Mouse (Mus musculus): Measurements from ENCODE around the gene Rcsd1. TPM values are rescaled to one million over a fixed set of nuclear protein-coding genes. Genes with fewer than 3 reads are reported as not detected.

The Rcsd1 gene
- total and polyA plus RNA-seq, 2 experiments from 2014 or later: 94.0 to 116 TPM

- Histone ChIP-seq H3K4me3 (ENCODE audit: low read depth, low read length) (no peak overlapping the region), H3K27ac (ENCODE audit: low read depth) (peak overlapping the region; percentile 57), H3K9me3 (replicated peaks; ENCODE audit: control insufficient read depth, low read length) (no peaks in the 10 kb centered on the region), H3K9ac (replicated peaks; ENCODE audit: low read depth, low read length) (no peak overlapping the region), H3K27me3 (ENCODE audit: control insufficient read depth, insufficient read depth, low read length) (no peaks in the 10 kb centered on the region), H3K4me1 (ENCODE audit: control insufficient read depth, insufficient read depth) (peaks cover 6% of the 10 kb centered on the region; the same call in 1 of the 2 replicates), H3K4me2 (ENCODE audit: low read depth, low read length) (no peak overlapping the region), H3K36me3 (replicated peaks; ENCODE audit: control insufficient read depth, insufficient read depth, low read length) (peaks cover 90% of the 10 kb centered on the region)
- WGBS: 82% methylated on average over 14 of the region's 14 CpGs
- ATAC-seq (ENCODE audit: insufficient read depth, low read depth): peak; percentile 39
- TF ChIP-seq CTCF (IDR thresholded peaks at IDR 0.05; ENCODE audit: low read depth): no peak; the same call in 1 of the 2 replicates
- no peak for TF ChIP-seq EP300 (IDR thresholded peaks at IDR 0.05; ENCODE audit: low read depth)
- no peak for DNase-seq (ENCODE audit: low spot score)
Measured at GRCm38 (mm10) chr1:165653126-165653885, 56.3 kb downstream of the Rcsd1 start.

- no peak for DNase-seq (ENCODE audit: low spot score)
- Histone ChIP-seq H3K36me3 (replicated peaks; ENCODE audit: control insufficient read depth, insufficient read depth, low read length) (peaks cover 88% of the 10 kb centered on the region), H3K4me2 (ENCODE audit: low read depth, low read length) (no peak overlapping the region), H3K27me3 (ENCODE audit: control insufficient read depth, insufficient read depth, low read length) (no peaks in the 10 kb centered on the region), H3K4me1 (ENCODE audit: control insufficient read depth, insufficient read depth) (peaks cover 6% of the 10 kb centered on the region; the same call in 1 of the 2 replicates), H3K4me3 (ENCODE audit: low read depth, low read length) (no peak overlapping the region), H3K9me3 (replicated peaks; ENCODE audit: control insufficient read depth, low read length) (no peaks in the 10 kb centered on the region), H3K27ac (ENCODE audit: low read depth) (peak overlapping the region; percentile 57), H3K9ac (replicated peaks; ENCODE audit: low read depth, low read length) (no peak overlapping the region)
- TF ChIP-seq EP300 (IDR thresholded peaks at IDR 0.05; ENCODE audit: low read depth): no peak
- no peak for TF ChIP-seq CTCF (IDR thresholded peaks at IDR 0.05; ENCODE audit: low read depth)
- 70% methylated on average over 2 of the region's 2 CpGs for WGBS
- ATAC-seq (ENCODE audit: insufficient read depth, low read depth): no peak
Measured at GRCm38 (mm10) chr1:165652507-165652906, 57.0 kb downstream of the Rcsd1 start.

GRCm38 (mm10) chr1:165651158-165651557 lies 58.4 kb downstream of the Rcsd1 start:
- no peak overlapping the region for H3K27ac ChIP-seq (ENCODE audit: low read depth)
- no peak overlapping the region for H3K4me3 ChIP-seq (ENCODE audit: low read depth, low read length)
- TF ChIP-seq EP300 (IDR thresholded peaks at IDR 0.05; ENCODE audit: low read depth) (no peak), CTCF (IDR thresholded peaks at IDR 0.05; ENCODE audit: low read depth) (no peak)
- no peak for DNase-seq (ENCODE audit: low spot score)
- H3K27me3 ChIP-seq (ENCODE audit: control insufficient read depth, insufficient read depth, low read length): no peaks in the 10 kb centered on the region
- ATAC-seq (ENCODE audit: insufficient read depth, low read depth): no peak
- H3K9me3 ChIP-seq (replicated peaks; ENCODE audit: control insufficient read depth, low read length): no peaks in the 10 kb centered on the region
- WGBS: 65% methylated on average over 5 of the region's 5 CpGs
- peaks cover 6% of the 10 kb centered on the region; the same call in 1 of the 2 replicates for H3K4me1 ChIP-seq (ENCODE audit: control insufficient read depth, insufficient read depth)
- H3K36me3 ChIP-seq (replicated peaks; ENCODE audit: control insufficient read depth, insufficient read depth, low read length): peaks cover 78% of the 10 kb centered on the region
- H3K4me2 ChIP-seq (ENCODE audit: low read depth, low read length): no peak overlapping the region
- no peak overlapping the region for H3K9ac ChIP-seq (replicated peaks; ENCODE audit: low read depth, low read length)

GRCm38 (mm10) chr1:165645102-165645501 lies 64.5 kb downstream of the Rcsd1 start:
- H3K4me2 ChIP-seq (ENCODE audit: low read depth, low read length): no peak overlapping the region
- no peak for TF ChIP-seq CTCF (IDR thresholded peaks at IDR 0.05; ENCODE audit: low read depth)
- no peak for TF ChIP-seq EP300 (IDR thresholded peaks at IDR 0.05; ENCODE audit: low read depth)
- no peaks in the 10 kb centered on the region for H3K27me3 ChIP-seq (ENCODE audit: control insufficient read depth, insufficient read depth, low read length)
- 58% methylated on average over 4 of the region's 4 CpGs for WGBS
- no peaks in the 10 kb centered on the region for H3K4me1 ChIP-seq (ENCODE audit: control insufficient read depth, insufficient read depth)
- no peaks in the 10 kb centered on the region for H3K9me3 ChIP-seq (replicated peaks; ENCODE audit: control insufficient read depth, low read length)
- H3K4me3 ChIP-seq (ENCODE audit: low read depth, low read length): no peak overlapping the region
- ATAC-seq (ENCODE audit: insufficient read depth, low read depth) (no peak), DNase-seq (ENCODE audit: low spot score) (no peak)
- no peak overlapping the region for H3K27ac ChIP-seq (ENCODE audit: low read depth)
- peaks cover 24% of the 10 kb centered on the region for H3K36me3 ChIP-seq (replicated peaks; ENCODE audit: control insufficient read depth, insufficient read depth, low read length)
- no peak overlapping the region for H3K9ac ChIP-seq (replicated peaks; ENCODE audit: low read depth, low read length)

GRCm38 (mm10) chr1:165643735-165644134 lies 65.8 kb downstream of the Rcsd1 start:
- H3K9ac ChIP-seq (replicated peaks; ENCODE audit: low read depth, low read length): no peak overlapping the region
- H3K36me3 ChIP-seq (replicated peaks; ENCODE audit: control insufficient read depth, insufficient read depth, low read length): peaks cover 10% of the 10 kb centered on the region
- 62% methylated on average over 5 of the region's 5 CpGs for WGBS
- DNase-seq (ENCODE audit: low spot score) (no peak), ATAC-seq (ENCODE audit: insufficient read depth, low read depth) (no peak)
- H3K4me3 ChIP-seq (ENCODE audit: low read depth, low read length): no peak overlapping the region
- no peaks in the 10 kb centered on the region for H3K4me1 ChIP-seq (ENCODE audit: control insufficient read depth, insufficient read depth)
- no peaks in the 10 kb centered on the region for H3K27me3 ChIP-seq (ENCODE audit: control insufficient read depth, insufficient read depth, low read length)
- H3K4me2 ChIP-seq (ENCODE audit: low read depth, low read length): no peak overlapping the region
- no peaks in the 10 kb centered on the region for H3K9me3 ChIP-seq (replicated peaks; ENCODE audit: control insufficient read depth, low read length)
- TF ChIP-seq CTCF (IDR thresholded peaks at IDR 0.05; ENCODE audit: low read depth) (no peak), EP300 (IDR thresholded peaks at IDR 0.05; ENCODE audit: low read depth) (no peak)
- no peak overlapping the region for H3K27ac ChIP-seq (ENCODE audit: low read depth)
